Mouse (Mus musculus) adrenal gland, postnatal 10 days (tissue): ENCODE results near the gene Vsig2. TPM values are rescaled to one million over a fixed set of nuclear protein-coding genes. Genes with fewer than 3 reads are reported as not detected.

Source experiments
- DNase-seq: peaks from one replicate; pipeline ENCODE4 v3.0.0; 2021; ENCODE audit warnings: mixed read lengths
- total RNA-seq, 2 experiments: library from RNA; stranded (reverse); gene quantifications; 2 replicates each; pipeline ENCODE4 v1.2.3; 2021

Gene Vsig2
- total RNA-seq, 2 experiments from 2014 or later: 5.6 to 9.0 TPM

GRCm38 (mm10) chr9:37536851-37537250 lies 2.2 kb upstream of the Vsig2 start:
- DNase-seq: peak; percentile 34

GRCm38 (mm10) chr9:37537658-37538250 lies 1.3 kb upstream of the Vsig2 start:
- no peak for DNase-seq

- DNase-seq: no peak
Observed at GRCm38 (mm10) chr9:37540226-37540625, 1.2 kb downstream of the Vsig2 start.

- no peak for DNase-seq
Observed at GRCm38 (mm10) chr9:37540701-37541575, 1.9 kb downstream of the Vsig2 start.

GRCm38 (mm10) chr9:37541851-37542642 lies 3.0 kb downstream of the Vsig2 start:
- no peak for DNase-seq

GRCm38 (mm10) chr9:37543869-37544440 lies 4.9 kb downstream of the Vsig2 start:
- DNase-seq: no peak

- peak; percentile 80 for DNase-seq
Observed at GRCm38 (mm10) chr9:37544447-37545165, 5.6 kb downstream of the Vsig2 start.

- DNase-seq: no peak
Observed at GRCm38 (mm10) chr9:37545166-37545610, 6.1 kb downstream of the Vsig2 start.

- DNase-seq: no peak
Observed at GRCm38 (mm10) chr9:37545847-37546452, 6.9 kb downstream of the Vsig2 start.

GRCm38 (mm10) chr9:37546889-37547288 lies 7.8 kb downstream of the Vsig2 start:
- DNase-seq: no peak

- DNase-seq: no peak
Observed at GRCm38 (mm10) chr9:37550435-37550834, 11.4 kb downstream of the Vsig2 start.

GRCm38 (mm10) chr9:37551751-37552531 lies 12.9 kb downstream of the Vsig2 start:
- no peak for DNase-seq

- peak; percentile 88 for DNase-seq
Observed at GRCm38 (mm10) chr9:37552536-37553293, 13.7 kb downstream of the Vsig2 start, which contains the start of gene Nrgn. TSS of gene Nrgn (minus strand) at chr9:37552904.

- DNase-seq: no peak
Observed at GRCm38 (mm10) chr9:37554279-37554678, 15.2 kb downstream of the Vsig2 start.

- DNase-seq: no peak
Observed at GRCm38 (mm10) chr9:37554838-37555748, 16.0 kb downstream of the Vsig2 start, which contains the start of gene Siae. TSS of gene Siae (plus strand) at chr9:37555698.

GRCm38 (mm10) chr9:37556366-37556765 lies 17.3 kb downstream of the Vsig2 start:
- DNase-seq: no peak

- no peak for DNase-seq
Observed at GRCm38 (mm10) chr9:37560617-37561016, 21.6 kb downstream of the Vsig2 start.

GRCm38 (mm10) chr9:37563805-37564204 lies 24.8 kb downstream of the Vsig2 start:
- DNase-seq: no peak
